Mouse (Mus musculus): ENCODE results near the gene Cntnap2.

GRCm38 (mm10) chr6:46699343-46699742 is 1640.2 kb downstream of the Cntnap2 start:
- TF ChIP-seq TAL1 (IDR thresholded peaks at IDR 0.05; ENCODE audit: low read length) (no peak), GATA1 (IDR thresholded peaks at IDR 0.05; ENCODE audit: low read length) (no peak)

All from erythroblast, embryonic 14.5 days (primary cell).